In genomic region chr16:85168821-85169220, GRCm38 (mm10) we compare ENCODE assay signal across 11 mouse cellular contexts. TPM values are rescaled to one million over a fixed set of nuclear protein-coding genes. Genes with fewer than 3 reads are reported as not detected.
A peak's percentile ranks its signal among the peaks of the same experiment; 100 is the strongest.
DNase-seq lines count a peak whose midpoint lies in the region; ATAC-seq and TF ChIP-seq lines count a peak whose summit lies in the region.
"Had no signal": no experiment of that assay in that cellular context is flagged by ENCODE, and none has a peak within 500 bp of the region (broad histone marks: within the 10 kb centered on the region; RNA-seq: fewer than 3 reads in every experiment).

No protein-coding gene starts in this region.

- peak overlapping the region; percentile 46; the same call in 1 of the 2 replicates for H3K9ac ChIP-seq in hindbrain, embryonic 13.5 days
- H3K9ac ChIP-seq in hindbrain, embryonic 12.5 days = no peak overlapping the region
- H3K9ac ChIP-seq in lung, embryonic 14.5 days = no peak overlapping the region
- H3K9ac ChIP-seq: limb, embryonic 15.5 days had no signal

- no peak for ATAC-seq in hindbrain, embryonic 13.5 days (ENCODE audit: low FRiP score)
- ATAC-seq in hindbrain, embryonic 12.5 days (ENCODE audit: low FRiP score) = no peak
- no peak for ATAC-seq in lung, embryonic 14.5 days (ENCODE audit: insufficient read depth)

- DNase-seq in cerebellum, postnatal 25 days = peak; percentile 82 to 83
- peak; percentile 56 for DNase-seq in lung, embryonic 14.5 days
- no peak for DNase-seq in thymus, postnatal 10 days (ENCODE audit: low spot score in 2 of 2)
- DNase-seq in left cerebral cortex, postnatal 36 days (ENCODE audit: low spot score in 2 of 2) = no peak
- no peak for DNase-seq in left cerebral cortex, adult 8-10 months (ENCODE audit: low spot score in 2 of 2)
- DNase-seq: thymus, postnatal 36 days had no signal

- no peaks in the 10 kb centered on the region for H3K9me3 ChIP-seq in hindbrain, embryonic 13.5 days
- H3K9me3 ChIP-seq in hindbrain, embryonic 12.5 days (replicated peaks) = no peaks in the 10 kb centered on the region
- no peaks in the 10 kb centered on the region for H3K9me3 ChIP-seq in lung, embryonic 14.5 days (ENCODE audit: low read depth, low read length)
- H3K9me3 ChIP-seq: heart, embryonic 10.5 days; limb, embryonic 15.5 days had no signal

- peak overlapping the region; percentile 30 for H3K27ac ChIP-seq in hindbrain, embryonic 13.5 days
- no peak overlapping the region for H3K27ac ChIP-seq in hindbrain, embryonic 12.5 days
- peak overlapping the region; percentile 32; the same call in 1 of the 2 replicates for H3K27ac ChIP-seq in brown adipose tissue, adult 24 weeks (replicated peaks; ENCODE audit: low read depth, low read length)
- H3K27ac ChIP-seq in lung, embryonic 14.5 days (ENCODE audit: low read depth) = peak overlapping the region; percentile 8; the same call in 1 of the 2 replicates
- H3K27ac ChIP-seq: limb, embryonic 15.5 days had no signal

- peaks cover 5% of the 10 kb centered on the region for H3K36me3 ChIP-seq in hindbrain, embryonic 13.5 days
- peaks cover 7% of the 10 kb centered on the region; the same call in 1 of the 2 replicates for H3K36me3 ChIP-seq in hindbrain, embryonic 12.5 days
- peaks cover 5% of the 10 kb centered on the region for H3K36me3 ChIP-seq in lung, embryonic 14.5 days (ENCODE audit: insufficient read depth)

- TF ChIP-seq CTCF in lung, embryonic 14.5 days (IDR thresholded peaks at IDR 0.05; ENCODE audit: low read depth) = no peak

- 0 out of 2 replicates have a peak overlapping the region, but pooled peaks have one; percentile 95 for H3K4me3 ChIP-seq in hindbrain, embryonic 13.5 days
- no peak overlapping the region for H3K4me3 ChIP-seq in hindbrain, embryonic 12.5 days
- no peak overlapping the region for H3K4me3 ChIP-seq in brown adipose tissue, adult 24 weeks (ENCODE audit: insufficient read depth, low read depth, low read length)
- no peak overlapping the region for H3K4me3 ChIP-seq in lung, embryonic 14.5 days (ENCODE audit: low read depth, low read length)
- H3K4me3 ChIP-seq: heart, embryonic 10.5 days; limb, embryonic 15.5 days had no signal

- H3K4me1 ChIP-seq in hindbrain, embryonic 13.5 days (replicated peaks) = peaks cover 48% of the 10 kb centered on the region
- peaks cover 33% of the 10 kb centered on the region for H3K4me1 ChIP-seq in hindbrain, embryonic 12.5 days
- H3K4me1 ChIP-seq in brown adipose tissue, adult 24 weeks (ENCODE audit: control insufficient read depth, insufficient read depth, insufficient read length, low read length) = peaks cover 16% of the 10 kb centered on the region
- H3K4me1 ChIP-seq in lung, embryonic 14.5 days (ENCODE audit: insufficient read depth) = peaks cover 23% of the 10 kb centered on the region

- intact Hi-C loops in left cerebral cortex, postnatal 36 days (cut with DNase I) = no loop called here

- peak overlapping the region; percentile 79 for H3K4me2 ChIP-seq in hindbrain, embryonic 13.5 days
- no peak overlapping the region for H3K4me2 ChIP-seq in hindbrain, embryonic 12.5 days (replicated peaks)
- no peak overlapping the region for H3K4me2 ChIP-seq in lung, embryonic 14.5 days
- H3K4me2 ChIP-seq: limb, embryonic 15.5 days had no signal

- 55% methylated on average over 5 of the region's 5 CpGs for WGBS in hindbrain, embryonic 13.5 days
- WGBS in hindbrain, embryonic 12.5 days = 66% methylated on average over 5 of the region's 5 CpGs
- 31% methylated on average over 5 of the region's 5 CpGs for WGBS in lung, embryonic 14.5 days

- no peaks in the 10 kb centered on the region for H3K27me3 ChIP-seq in hindbrain, embryonic 13.5 days
- H3K27me3 ChIP-seq in hindbrain, embryonic 12.5 days = no peaks in the 10 kb centered on the region
- no peaks in the 10 kb centered on the region for H3K27me3 ChIP-seq in lung, embryonic 14.5 days (ENCODE audit: insufficient read depth, low read length)
- H3K27me3 ChIP-seq: limb, embryonic 15.5 days had no signal

RNA-seq across cellular contexts. Expression of gene App, which starts 4.7 kb away (rescaled TPM):
- 338 and 343 TPM in 2 replicates for polyA plus RNA-seq in hindbrain, embryonic 13.5 days (2015; fragmentation: Nextera tagmentation; extraction: Ambion mirVana)
- 313 and 317 TPM in 2 replicates for polyA plus RNA-seq in hindbrain, embryonic 12.5 days (2016; fragmentation: Nextera tagmentation; extraction: Ambion mirVana)
- 71.4 and 80.5 TPM in 2 replicates for polyA plus RNA-seq in brown adipose tissue, adult 24 weeks (2012; ENCODE audit: insufficient read depth, insufficient read length, missing spikeins)
- 229 and 231 TPM in 2 replicates for polyA plus RNA-seq in lung, embryonic 14.5 days (2014; fragmentation: Nextera tagmentation; extraction: Ambion mirVana)
- 1,000 to 10,000 TPM; 1,397 to 1,549 TPM for total RNA-seq in left cerebral cortex, postnatal 36 days (2021)
- 1,000 to 10,000 TPM; 1,370 to 1,422 (median 1,398) TPM for total RNA-seq in left cerebral cortex, adult 8-10 months (2022)

Comparison
In these comparisons a context has a peak if more than half of its experiments do, and no peak if none do; other contexts are left out.
1. DNase-seq: peak in cerebellum, postnatal 25 days (2 of 2) and lung, embryonic 14.5 days (single experiment); none in thymus, postnatal 10 days (0 of 2), left cerebral cortex, postnatal 36 days (0 of 2) and left cerebral cortex, adult 8-10 months (0 of 2).